Mouse (Mus musculus) liver, adult 2 months (tissue): ENCODE data around the gene Rnd2.

Experiments
- CTCF ChIP-seq: fragments of 200-500 bp; IDR thresholded peaks from 2 replicates; pipeline ENCODE4 v1.5.1; 2011; ENCODE audit warnings: low read depth, low read length, control low read depth
- POLR2A ChIP-seq: fragments of 200-500 bp; IDR thresholded peaks from 2 replicates; pipeline ENCODE4 v1.6.1; 2011; ENCODE audit warnings: low read length, control low read depth; ENCODE audit not compliant: insufficient read depth; ENCODE audit errors: extremely low read depth

- no peak for TF ChIP-seq CTCF
- no peak for TF ChIP-seq POLR2A
Measured at GRCm38 (mm10) chr11:101442760-101443159, 22.0 kb upstream of the Rnd2 start.
